19 mouse cellular contexts compared by ENCODE assay signal in genomic region chr12:25213782-25214478, GRCm38 (mm10).
DNase-seq lines count a peak whose midpoint lies in the region; ATAC-seq and TF ChIP-seq lines count a peak whose summit lies in the region.
"Had no signal": no experiment of that assay in that cellular context is flagged by ENCODE, and none has a peak within 500 bp of the region (broad histone marks: within the 10 kb centered on the region; RNA-seq: fewer than 3 reads in every experiment).

No protein-coding gene starts in this region.

- no peak overlapping the region for H3K27ac ChIP-seq in liver, embryonic 15.5 days (replicated peaks)
- H3K27ac ChIP-seq in bone marrow macrophage, adult 2 months (ENCODE audit: insufficient read depth, low read depth, low read length) = peak overlapping the region; percentile 89
- H3K27ac ChIP-seq: embryonic facial prominence, embryonic 15.5 days; heart, embryonic 15.5 days; hindbrain, embryonic 12.5 days; intestine, embryonic 15.5 days; limb, embryonic 10.5 days; liver, embryonic 14.5 days; midbrain, embryonic 15.5 days had no signal

- 62% methylated on average over 11 of the region's 11 CpGs for WGBS in liver, embryonic 15.5 days (ENCODE audit: insufficient replicate concordance)

- H3K27me3 ChIP-seq in liver, embryonic 15.5 days = no peaks in the 10 kb centered on the region
- H3K27me3 ChIP-seq: embryonic facial prominence, embryonic 15.5 days; intestine, embryonic 15.5 days; midbrain, embryonic 15.5 days had no signal

- no peak overlapping the region for H3K9ac ChIP-seq in liver, embryonic 15.5 days
- H3K9ac ChIP-seq: embryonic facial prominence, embryonic 15.5 days; heart, embryonic 15.5 days; hindbrain, embryonic 12.5 days; intestine, embryonic 15.5 days; liver, embryonic 14.5 days; midbrain, embryonic 15.5 days had no signal

- peak; percentile 21 to 25 for DNase-seq in heart, adult 9 months (ENCODE audit: low spot score in 2 of 2)
- no peak for DNase-seq in heart, postnatal 36 days
- DNase-seq in liver = no peak
- DNase-seq in Muller cell, postnatal 12 days (ENCODE audit: inconsistent ontology term) = peak; percentile 17
- no peak for DNase-seq in gastrocnemius, postnatal 36 days
- DNase-seq in embryo, embryonic 10.5 days (ENCODE audit: low spot score) = no peak
- DNase-seq: B cell, adult 2 months; cerebellum, adult 8-10 months; right cerebral cortex, postnatal 4 days; thymus, adult 18-20 months had no signal

- no peaks in the 10 kb centered on the region for H3K9me3 ChIP-seq in liver, embryonic 15.5 days (replicated peaks)
- H3K9me3 ChIP-seq: embryonic facial prominence, embryonic 15.5 days; heart, embryonic 15.5 days; hindbrain, embryonic 12.5 days; intestine, embryonic 15.5 days; limb, embryonic 10.5 days; midbrain, embryonic 15.5 days had no signal

- H3K4me3 ChIP-seq in liver, embryonic 15.5 days (replicated peaks) = no peak overlapping the region
- H3K4me3 ChIP-seq in bone marrow macrophage, adult 2 months (ENCODE audit: insufficient read depth, low read length) = 0 out of 2 replicates have a peak overlapping the region, but pooled peaks have one; percentile 12
- H3K4me3 ChIP-seq: embryonic facial prominence, embryonic 15.5 days; heart, embryonic 15.5 days; hindbrain, embryonic 12.5 days; intestine, embryonic 15.5 days; limb, embryonic 10.5 days; midbrain, embryonic 15.5 days had no signal

- no peak for TF ChIP-seq CTCF in bone marrow macrophage, adult 2 months (IDR thresholded peaks at IDR 0.05; ENCODE audit: low read depth, low read length)

- H3K4me2 ChIP-seq in liver, embryonic 15.5 days = no peak overlapping the region
- H3K4me2 ChIP-seq: embryonic facial prominence, embryonic 15.5 days; heart, embryonic 15.5 days; hindbrain, embryonic 12.5 days; intestine, embryonic 15.5 days; midbrain, embryonic 15.5 days had no signal

- ATAC-seq in liver, embryonic 15.5 days (ENCODE audit: insufficient read depth) = 0 out of 2 replicates have a peak, but pooled peaks have one; percentile 10
- ATAC-seq: intestine, embryonic 15.5 days; midbrain, embryonic 15.5 days had no signal

- peaks cover 23% of the 10 kb centered on the region for H3K4me1 ChIP-seq in liver, embryonic 15.5 days (replicated peaks)
- peaks cover 50% of the 10 kb centered on the region for H3K4me1 ChIP-seq in bone marrow macrophage, adult 2 months (ENCODE audit: control insufficient read depth, insufficient read depth, low read length)
- H3K4me1 ChIP-seq: midbrain, embryonic 15.5 days had no signal

- H3K36me3 ChIP-seq in liver, embryonic 15.5 days (replicated peaks) = no peaks in the 10 kb centered on the region
- H3K36me3 ChIP-seq: embryonic facial prominence, embryonic 15.5 days; heart, embryonic 15.5 days; hindbrain, embryonic 12.5 days; intestine, embryonic 15.5 days; limb, embryonic 10.5 days; midbrain, embryonic 15.5 days had no signal

- intact Hi-C loops in heart, postnatal 36 days (cut with DNase I) = no loop called here
- intact Hi-C loops in gastrocnemius, postnatal 36 days (cut with DNase I) = no loop called here

- no peak for TF ChIP-seq POLR2A in bone marrow macrophage, adult 2 months (IDR thresholded peaks at IDR 0.05; ENCODE audit: borderline replicate concordance, low read depth, low read length)

Comparison
In these comparisons a context has a peak if more than half of its experiments do, and no peak if none do; other contexts are left out.
1. DNase-seq: peak in heart, adult 9 months (2 of 2) and Muller cell, postnatal 12 days (single experiment); none in heart, postnatal 36 days (0 of 2), liver (single experiment), gastrocnemius, postnatal 36 days (0 of 2) and embryo, embryonic 10.5 days (single experiment).